Mouse (Mus musculus): ENCODE measurements around the gene Orc3. TPM values are rescaled to one million over a fixed set of nuclear protein-coding genes. Genes with fewer than 3 reads are reported as not detected.
A peak's percentile ranks its signal among the peaks of the same experiment; 100 is the strongest.

The Orc3 gene
- total RNA-seq, 2 experiments from 2014 or later, result 41.6 to 42.4 TPM

DNA sequence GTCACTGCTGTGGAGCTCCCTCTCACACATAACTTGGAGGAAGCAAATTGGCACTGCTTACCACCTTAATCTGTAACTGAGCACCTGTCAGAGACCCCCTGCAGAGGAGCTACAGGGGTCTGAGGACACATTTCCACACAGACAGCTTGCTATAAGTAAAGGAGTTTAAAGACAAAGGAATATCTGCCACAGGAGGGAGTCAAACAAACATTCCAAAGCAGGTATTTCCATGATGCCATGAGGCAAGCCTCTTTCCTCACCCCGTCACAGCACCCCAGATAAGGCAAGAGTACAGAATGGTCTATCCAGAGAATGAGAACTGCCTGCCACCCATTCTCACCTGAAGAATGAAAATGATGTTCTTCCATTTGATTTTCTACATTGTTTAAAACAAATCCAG lies 35.5 kb downstream of the Orc3 start:
- Histone ChIP-seq H3K27ac (no peak overlapping the region), H3K4me3 (no peak overlapping the region)
- no peak for TF ChIP-seq CTCF (IDR thresholded peaks at IDR 0.05)
- DNase-seq (ENCODE audit: extremely low spot score in 1 of 2, low spot score in 2 of 2), result no peak
- intact Hi-C loops (cut with DNase I), result no loop called here

GRCm38 (mm10) chr4:34577028-34577427 lies 37.7 kb downstream of the Orc3 start:
- no peak for DNase-seq (ENCODE audit: extremely low spot score in 1 of 2, low spot score in 2 of 2)
- H3K4me3 ChIP-seq, result no peak overlapping the region
- TF ChIP-seq CTCF (IDR thresholded peaks at IDR 0.05), result peak; percentile 54
- intact Hi-C loops (cut with DNase I), result no loop called here
- H3K27ac ChIP-seq, result no peak overlapping the region

GRCm38 (mm10) chr4:34572876-34573275 lies 41.9 kb downstream of the Orc3 start:
- H3K27ac ChIP-seq, result no peak overlapping the region
- no peak overlapping the region for H3K4me3 ChIP-seq
- TF ChIP-seq CTCF (IDR thresholded peaks at IDR 0.05), result no peak
- DNase-seq (ENCODE audit: extremely low spot score in 1 of 2, low spot score in 2 of 2), result no peak
- intact Hi-C loops (cut with DNase I), result no loop called here

GRCm38 (mm10) chr4:34566226-34566625 lies 48.5 kb downstream of the Orc3 start:
- H3K27ac ChIP-seq, result no peak overlapping the region
- no peak overlapping the region for H3K4me3 ChIP-seq
- TF ChIP-seq CTCF (IDR thresholded peaks at IDR 0.05), result no peak
- no peak for DNase-seq (ENCODE audit: extremely low spot score in 1 of 2, low spot score in 2 of 2)
- intact Hi-C loops (cut with DNase I), result no loop called here

GRCm38 (mm10) chr4:34560971-34561370 lies 53.8 kb downstream of the Orc3 start:
- TF ChIP-seq CTCF (IDR thresholded peaks at IDR 0.05), result peak; percentile 39
- Histone ChIP-seq H3K27ac (no peak overlapping the region), H3K4me3 (no peak overlapping the region)
- DNase-seq (ENCODE audit: extremely low spot score in 1 of 2, low spot score in 2 of 2), result no peak
- intact Hi-C loops (cut with DNase I), result no loop called here

- Histone ChIP-seq H3K27ac (no peak overlapping the region), H3K4me3 (no peak overlapping the region)
- DNase-seq (ENCODE audit: extremely low spot score in 1 of 2, low spot score in 2 of 2), result no peak
- TF ChIP-seq CTCF (IDR thresholded peaks at IDR 0.05), result no peak
- intact Hi-C loops (cut with DNase I), result loop anchor here (10.0 kb wide), 2 partner anchors 1161 to 1311 kb away; no protein-coding TSS in a partner anchor
Measured at GRCm38 (mm10) chr4:34556183-34556582, 58.6 kb downstream of the Orc3 start.

DNA sequence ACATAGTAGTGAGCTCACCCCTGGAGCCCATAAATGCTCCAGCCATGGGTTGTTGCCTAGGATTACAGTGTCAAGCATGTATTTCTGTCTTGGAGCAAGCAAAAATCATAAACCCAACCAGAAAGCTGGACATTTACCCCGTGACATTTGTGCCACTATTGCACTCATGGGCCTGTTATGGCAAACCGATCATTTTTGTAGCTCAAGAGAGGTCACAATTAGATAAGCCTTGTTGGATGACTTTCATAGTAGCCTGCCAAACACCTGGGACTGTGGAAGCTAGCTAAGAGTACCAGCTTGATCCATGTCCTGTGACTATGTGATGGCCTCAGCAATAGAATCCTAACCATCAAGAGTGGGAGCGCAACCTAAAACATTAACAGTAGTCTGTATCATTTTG lies 59.1 kb downstream of the Orc3 start:
- TF ChIP-seq CTCF (IDR thresholded peaks at IDR 0.05), result no peak
- intact Hi-C loops (cut with DNase I), result loop anchor here (10.0 kb wide), 2 partner anchors 1161 to 1311 kb away; no protein-coding TSS in a partner anchor
- H3K27ac ChIP-seq, result no peak overlapping the region
- DNase-seq (ENCODE audit: extremely low spot score in 1 of 2, low spot score in 2 of 2), result no peak
- no peak overlapping the region for H3K4me3 ChIP-seq

DNA sequence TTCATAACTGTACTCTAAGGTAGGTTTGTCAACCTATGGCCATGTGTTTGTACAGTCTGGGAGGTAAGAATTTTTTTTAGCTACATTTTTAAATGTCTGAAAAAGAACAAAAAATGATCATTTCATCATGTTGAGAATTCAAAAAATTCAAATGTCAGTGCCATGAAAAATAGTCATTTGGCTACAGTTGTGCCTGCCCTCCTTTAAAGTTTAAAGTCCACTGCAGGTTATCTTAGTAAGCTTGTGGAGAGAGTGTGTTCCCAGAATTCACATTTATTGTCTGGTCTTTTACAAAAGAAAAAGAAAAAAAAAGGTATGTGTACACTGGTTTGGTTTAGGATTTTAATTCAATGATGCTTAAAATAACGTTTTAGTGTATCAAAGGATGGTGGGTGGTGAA lies 60.1 kb downstream of the Orc3 start:
- Histone ChIP-seq H3K27ac (no peak overlapping the region), H3K4me3 (no peak overlapping the region)
- TF ChIP-seq CTCF (IDR thresholded peaks at IDR 0.05), result no peak
- intact Hi-C loops (cut with DNase I), result loop anchor here (10.0 kb wide), 2 partner anchors 1160 to 1310 kb away; no protein-coding TSS in a partner anchor
- no peak for DNase-seq (ENCODE audit: extremely low spot score in 1 of 2, low spot score in 2 of 2)

GRCm38 (mm10) chr4:34551966-34552365 lies 62.8 kb downstream of the Orc3 start:
- H3K4me3 ChIP-seq, result peak overlapping the region; percentile 83
- no peak for DNase-seq (ENCODE audit: extremely low spot score in 1 of 2, low spot score in 2 of 2)
- TF ChIP-seq CTCF (IDR thresholded peaks at IDR 0.05), result no peak
- H3K27ac ChIP-seq, result peak overlapping the region; percentile 95; the same call in 1 of the 2 replicates
- intact Hi-C loops (cut with DNase I), result loop anchor here (10.0 kb wide), 2 partner anchors 1157 to 1307 kb away; no protein-coding TSS in a partner anchor

GRCm38 (mm10) chr4:34551098-34551809 lies 63.5 kb downstream of the Orc3 start:
- intact Hi-C loops (cut with DNase I), result loop anchor here (10.0 kb wide), 2 partner anchors 1156 to 1306 kb away; no protein-coding TSS in a partner anchor
- peak; percentile 32 for DNase-seq (ENCODE audit: extremely low spot score in 1 of 2, low spot score in 2 of 2)

GRCm38 (mm10) chr4:34550748-34551097 lies 64.0 kb downstream of the Orc3 start, which contains the start of gene Akirin2:
Akirin2 (plus strand) TSS chr4:34550937.
- no peak for TF ChIP-seq CTCF (IDR thresholded peaks at IDR 0.05)
- no peak for DNase-seq (ENCODE audit: extremely low spot score in 1 of 2, low spot score in 2 of 2)
- Histone ChIP-seq H3K4me3 (peak within 1 kb of the TSS; percentile 83), H3K27ac (peak within 1 kb of the TSS; percentile 95)
- intact Hi-C loops (cut with DNase I), result loop anchor here (10.0 kb wide), 2 partner anchors 1156 to 1306 kb away; no protein-coding TSS in a partner anchor

More at GRCm38 (mm10) chr4:34551098-34551809, 63.5 kb downstream of the Orc3 start:
- peak overlapping the region; percentile 95 for H3K27ac ChIP-seq
- no peak for TF ChIP-seq CTCF (IDR thresholded peaks at IDR 0.05)
- peak overlapping the region; percentile 83 for H3K4me3 ChIP-seq

GRCm38 (mm10) chr4:34549981-34550747 lies 64.6 kb downstream of the Orc3 start:
- peak overlapping the region; percentile 83 for H3K4me3 ChIP-seq
- peak overlapping the region; percentile 95 for H3K27ac ChIP-seq
- intact Hi-C loops (cut with DNase I), result loop anchor here (10.0 kb wide), 2 partner anchors 1155 to 1305 kb away; no protein-coding TSS in a partner anchor
- TF ChIP-seq CTCF (IDR thresholded peaks at IDR 0.05), result no peak
- DNase-seq (ENCODE audit: extremely low spot score in 1 of 2, low spot score in 2 of 2), result peak; percentile 97

All from left cerebral cortex, adult 2 months (tissue).